Mouse (Mus musculus) G1E-ER4 (cell line): ENCODE measurements around the gene Josd1. TPM values are rescaled to one million over a fixed set of nuclear protein-coding genes. Genes with fewer than 3 reads are reported as not detected.

Experiments used
- GATA1 ChIP-seq: IDR thresholded peaks from one replicate; pipeline ENCODE4 v1.8.0; 2012; ENCODE audit warnings: low read length, inconsistent platforms
- polyA plus RNA-seq: library from polyadenylated mRNA; stranded (reverse); fragments of >175 nt; gene quantifications from 2 replicates; pipeline ENCODE4 v1.2.3, GENCODE M21; 2012

The Josd1 gene
- 27.5 and 38.9 TPM in 2 replicates for polyA plus RNA-seq

- TF ChIP-seq GATA1, result no peak
Measured at GRCm38 (mm10) chr15:79687646-79688267, at the start of gene Josd1. Gene Josd1 (minus strand): TSS chr15:79687919.

- TF ChIP-seq GATA1, result no peak
Measured at GRCm38 (mm10) chr15:79734311-79734710, 46.6 kb upstream of the Josd1 start.

DNA sequence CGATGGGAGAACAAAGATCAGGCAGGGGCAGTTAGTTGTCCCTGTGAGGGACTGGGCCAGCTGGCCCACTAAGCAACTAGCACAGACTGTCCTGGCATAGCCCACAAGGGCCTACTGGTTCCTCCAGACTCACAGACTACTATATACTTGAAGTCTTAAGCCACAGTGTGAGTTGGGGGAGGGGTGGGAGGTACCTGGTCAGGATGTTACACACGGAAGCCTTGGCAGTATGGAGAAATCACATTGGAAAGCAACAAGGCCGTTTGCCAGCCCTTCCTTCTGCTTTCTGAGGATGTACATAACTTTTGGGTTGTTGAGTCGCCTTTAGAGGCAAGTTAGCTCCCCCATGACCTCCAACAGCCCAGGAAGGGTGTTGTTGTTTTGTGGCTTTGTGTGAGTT is 45.9 kb upstream of the Josd1 start:
- TF ChIP-seq GATA1, result no peak

DNA sequence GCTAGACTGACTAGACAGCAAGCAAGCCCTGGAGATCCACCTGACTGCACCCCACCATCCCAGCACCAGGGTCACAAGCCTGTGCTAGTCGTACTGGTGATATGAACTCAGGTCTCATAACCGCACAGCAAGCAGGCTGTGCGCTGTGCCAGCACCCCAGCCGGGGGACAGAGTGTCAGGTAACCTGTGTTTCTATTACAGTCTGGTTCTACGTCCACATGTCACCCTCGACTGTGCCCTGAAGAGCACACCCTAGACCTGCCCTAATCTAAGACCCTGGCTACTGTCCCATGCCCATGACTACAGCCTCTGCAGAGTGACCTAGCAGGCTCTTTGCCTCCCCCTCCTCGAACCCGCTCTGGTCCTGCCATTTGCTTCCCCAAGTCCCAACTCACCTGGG is 45.5 kb upstream of the Josd1 start:
- TF ChIP-seq GATA1, result no peak

DNA sequence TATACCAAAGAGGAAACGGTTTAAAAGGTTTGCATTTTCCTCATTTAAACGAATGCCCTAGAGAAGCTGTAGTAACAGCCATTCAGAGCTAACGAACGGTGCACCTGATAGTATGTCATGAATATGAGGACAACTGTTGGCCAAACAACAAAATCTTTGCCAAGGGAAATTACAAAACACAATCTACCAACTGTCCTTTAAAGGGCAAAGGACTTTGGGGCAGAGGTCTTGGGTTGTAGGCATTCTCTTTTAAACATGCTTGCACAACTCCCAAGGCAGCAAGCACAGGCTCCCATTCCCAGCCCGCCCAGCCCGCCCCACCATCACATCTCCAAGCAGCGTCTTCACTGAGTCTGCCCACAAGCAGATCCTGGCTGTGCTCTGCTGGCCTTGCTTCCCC is 43.8 kb upstream of the Josd1 start:
- TF ChIP-seq GATA1, result no peak

GRCm38 (mm10) chr15:79728731-79729388 is 41.1 kb upstream of the Josd1 start:
- TF ChIP-seq GATA1, result no peak

DNA sequence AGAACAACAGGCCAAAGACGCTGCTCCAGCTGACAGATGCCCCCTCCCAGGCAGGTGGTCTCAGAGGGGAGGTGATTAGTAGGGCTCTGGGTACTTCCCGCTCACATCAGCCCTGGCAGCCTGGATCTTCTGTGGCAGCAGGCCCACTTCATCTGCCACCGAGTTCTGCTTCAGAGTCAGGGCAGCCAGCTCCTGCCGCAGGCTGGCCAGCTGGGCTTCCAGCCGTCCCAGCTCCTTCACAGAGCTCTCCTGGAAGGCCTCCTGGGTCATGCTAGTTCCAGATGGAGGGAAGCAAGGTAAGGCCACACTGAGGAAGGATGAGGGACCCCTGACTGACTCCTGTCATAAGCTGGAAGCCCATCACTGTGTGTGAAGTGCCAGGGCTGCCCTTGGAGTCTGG is 40.6 kb upstream of the Josd1 start:
- no peak for TF ChIP-seq GATA1

DNA sequence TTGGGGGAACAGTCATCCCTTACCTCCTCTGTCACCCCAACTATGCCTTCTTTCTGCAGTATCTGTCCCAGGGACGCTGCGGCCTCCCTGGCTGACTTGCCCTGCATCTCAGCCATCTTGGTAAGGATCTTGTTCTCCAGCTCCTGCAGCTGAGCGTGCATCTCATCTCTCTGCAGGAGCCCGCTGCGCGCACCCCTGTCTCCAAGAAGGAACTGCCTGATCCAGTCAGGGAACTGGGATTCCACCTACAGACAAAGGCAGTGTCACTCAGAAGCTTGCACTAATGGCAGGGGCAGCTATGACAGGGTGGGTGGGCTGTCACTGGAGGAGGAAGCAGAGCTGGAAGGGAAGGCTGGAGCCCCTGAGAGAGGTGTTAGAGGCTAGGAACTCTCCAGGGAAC is 40.1 kb upstream of the Josd1 start:
- no peak for TF ChIP-seq GATA1

DNA sequence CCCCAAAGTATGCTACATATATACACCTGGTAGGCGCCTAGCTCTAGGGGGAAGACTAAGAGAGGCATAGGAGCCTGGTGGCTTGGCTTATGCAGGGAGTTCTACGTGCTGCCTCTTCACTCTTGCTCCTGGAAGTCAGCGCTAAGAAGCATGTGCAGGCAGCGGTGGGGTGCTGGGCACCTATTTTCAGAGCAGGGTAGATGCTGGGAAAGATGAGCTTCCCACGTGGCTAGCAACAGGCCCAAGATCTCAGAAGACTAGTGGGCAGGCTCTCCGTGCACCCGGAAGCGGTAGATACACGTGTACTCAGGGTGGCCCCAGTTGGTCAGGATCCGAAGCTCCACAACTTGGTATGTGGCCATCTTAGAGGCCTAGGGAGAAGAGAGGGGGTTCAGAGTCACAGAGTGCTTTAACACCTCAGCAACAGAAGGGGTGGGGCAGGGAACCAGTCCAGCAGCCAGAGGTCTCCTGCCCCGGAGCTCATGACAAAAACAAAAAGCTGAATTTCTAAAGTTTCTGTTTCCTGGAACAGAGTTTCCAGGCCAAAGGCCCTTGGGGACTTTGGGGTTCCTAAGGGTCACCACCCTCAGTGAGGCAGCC is 37.6 kb upstream of the Josd1 start:
- no peak for TF ChIP-seq GATA1

- TF ChIP-seq GATA1, result no peak
Measured at GRCm38 (mm10) chr15:79723439-79723838, 35.7 kb upstream of the Josd1 start.

GRCm38 (mm10) chr15:79720796-79721195 is 33.1 kb upstream of the Josd1 start:
- no peak for TF ChIP-seq GATA1

DNA sequence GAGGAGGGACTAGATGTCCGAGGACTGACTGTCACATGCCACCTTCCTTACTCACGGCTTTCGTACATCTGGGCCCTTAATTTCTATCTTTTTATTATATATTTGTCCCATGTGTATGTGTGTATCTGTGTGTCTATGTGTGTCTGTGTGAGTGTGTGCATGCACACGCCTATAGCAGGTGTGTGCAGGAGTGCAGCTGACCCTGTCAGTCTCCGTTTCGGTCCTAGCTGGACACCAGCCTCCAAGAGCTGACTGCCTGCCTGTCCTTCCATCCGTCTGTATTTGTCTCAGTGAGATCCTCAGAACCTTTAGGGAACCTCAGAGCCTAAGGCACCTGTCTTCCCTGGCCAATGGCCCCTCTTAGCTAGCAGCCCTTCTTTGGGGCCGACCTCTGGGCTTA is 32.5 kb upstream of the Josd1 start:
- TF ChIP-seq GATA1, result no peak

GRCm38 (mm10) chr15:79716710-79717109 is 29.0 kb upstream of the Josd1 start:
- no peak for TF ChIP-seq GATA1

- no peak for TF ChIP-seq GATA1
Measured at GRCm38 (mm10) chr15:79715646-79716045, 27.9 kb upstream of the Josd1 start.

DNA sequence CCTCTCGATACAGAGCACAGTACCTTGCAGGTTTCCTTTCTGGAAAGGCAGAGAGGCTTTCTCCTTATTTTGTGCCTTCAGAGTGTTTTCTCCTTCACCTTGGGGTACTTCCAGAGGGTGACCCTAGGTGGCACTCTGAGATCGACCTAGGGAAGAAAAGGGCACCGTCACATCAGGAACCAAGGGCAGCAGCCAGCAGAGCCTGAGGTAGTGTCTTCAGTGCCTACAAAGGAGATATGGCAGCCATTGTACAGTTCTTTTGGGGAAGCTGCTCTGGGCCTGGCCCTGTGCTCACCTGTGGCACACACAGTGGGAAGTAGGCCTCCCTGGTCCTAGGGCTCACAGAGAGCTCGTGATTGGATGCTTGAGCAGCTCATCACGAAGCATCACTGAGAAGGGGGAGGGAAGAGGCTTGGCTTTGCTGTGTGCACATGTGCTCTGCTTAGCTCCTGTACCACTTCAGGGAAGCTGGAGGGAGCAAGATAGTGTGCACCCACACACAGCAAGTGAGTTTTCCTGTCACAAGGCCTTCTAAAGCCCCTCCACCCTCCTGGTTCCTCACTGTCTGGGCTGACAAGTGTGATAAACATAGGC is 20.6 kb upstream of the Josd1 start:
- no peak for TF ChIP-seq GATA1

DNA sequence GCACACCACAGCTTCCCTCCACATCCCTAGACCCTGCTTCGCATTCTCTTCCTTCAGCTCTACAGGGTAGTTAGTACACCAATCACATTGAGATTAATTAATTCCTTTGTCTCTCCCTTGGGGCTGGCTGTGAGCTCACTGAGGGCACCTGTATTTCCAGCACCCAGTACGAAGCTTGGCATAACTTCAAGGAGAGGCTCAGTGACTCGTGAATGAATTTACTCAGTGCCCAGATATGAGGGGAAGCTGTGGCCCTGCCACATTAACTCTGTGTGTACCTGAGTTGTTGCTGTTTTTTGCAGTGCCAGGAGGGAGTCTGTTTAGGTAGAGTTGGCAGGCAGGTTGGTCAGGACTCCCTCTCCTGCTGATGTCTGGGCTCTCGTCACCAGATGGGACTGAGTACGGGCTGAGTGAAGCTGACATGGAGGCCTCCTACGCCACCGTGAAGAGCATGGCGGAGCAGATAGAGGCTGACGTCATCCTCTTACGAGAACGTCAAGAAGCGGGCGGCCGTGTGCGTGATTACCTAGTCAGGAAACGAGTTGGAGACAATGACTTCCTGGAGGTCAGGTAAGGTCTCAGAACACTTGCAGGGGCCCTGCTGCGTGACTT is 19.0 kb upstream of the Josd1 start:
- TF ChIP-seq GATA1, result no peak

DNA sequence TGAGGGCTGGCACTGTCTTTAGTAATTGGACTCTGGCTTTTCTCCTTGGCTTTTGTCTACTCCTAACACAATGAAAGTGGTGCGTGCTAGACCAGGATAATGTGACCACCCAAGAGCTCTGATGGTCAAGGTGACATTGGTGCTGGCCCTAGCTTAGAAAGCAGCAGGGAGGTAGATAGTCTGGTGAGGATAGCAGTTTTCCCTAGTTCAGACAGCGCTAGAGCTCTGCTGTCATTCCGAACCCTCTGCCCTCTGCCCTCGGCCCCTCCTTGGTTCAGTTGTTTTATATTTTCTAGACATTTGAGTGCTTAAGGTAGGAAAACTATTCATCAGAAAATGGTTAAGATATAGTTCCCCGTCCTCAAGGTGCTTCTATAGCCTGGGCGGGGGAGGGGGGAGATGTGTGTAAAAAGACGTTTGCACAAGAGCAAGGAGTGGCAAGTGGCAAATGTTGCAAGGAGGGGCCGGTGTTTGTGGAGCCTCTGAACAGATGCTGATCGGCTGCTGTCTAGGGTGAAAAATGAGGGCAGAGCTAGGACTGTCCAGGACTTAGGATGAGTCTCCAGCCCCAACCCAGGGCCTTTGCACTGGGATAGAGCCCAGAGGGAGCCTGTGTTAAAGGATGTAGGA is 10.0 kb upstream of the Josd1 start:
- TF ChIP-seq GATA1, result no peak
